Mouse (Mus musculus): ENCODE measurements around the gene Spryd7. TPM values are rescaled to one million over a fixed set of nuclear protein-coding genes. Genes with fewer than 3 reads are reported as not detected.
"Not testable (repeated sequence)": the region's sequence is repeated elsewhere in the genome, so short reads cannot be mapped to it uniquely, and the experiment has no call there.

The Spryd7 gene
- 10 to 100 TPM; 41.4 to 41.7 TPM for total RNA-seq (2021)

DNA sequence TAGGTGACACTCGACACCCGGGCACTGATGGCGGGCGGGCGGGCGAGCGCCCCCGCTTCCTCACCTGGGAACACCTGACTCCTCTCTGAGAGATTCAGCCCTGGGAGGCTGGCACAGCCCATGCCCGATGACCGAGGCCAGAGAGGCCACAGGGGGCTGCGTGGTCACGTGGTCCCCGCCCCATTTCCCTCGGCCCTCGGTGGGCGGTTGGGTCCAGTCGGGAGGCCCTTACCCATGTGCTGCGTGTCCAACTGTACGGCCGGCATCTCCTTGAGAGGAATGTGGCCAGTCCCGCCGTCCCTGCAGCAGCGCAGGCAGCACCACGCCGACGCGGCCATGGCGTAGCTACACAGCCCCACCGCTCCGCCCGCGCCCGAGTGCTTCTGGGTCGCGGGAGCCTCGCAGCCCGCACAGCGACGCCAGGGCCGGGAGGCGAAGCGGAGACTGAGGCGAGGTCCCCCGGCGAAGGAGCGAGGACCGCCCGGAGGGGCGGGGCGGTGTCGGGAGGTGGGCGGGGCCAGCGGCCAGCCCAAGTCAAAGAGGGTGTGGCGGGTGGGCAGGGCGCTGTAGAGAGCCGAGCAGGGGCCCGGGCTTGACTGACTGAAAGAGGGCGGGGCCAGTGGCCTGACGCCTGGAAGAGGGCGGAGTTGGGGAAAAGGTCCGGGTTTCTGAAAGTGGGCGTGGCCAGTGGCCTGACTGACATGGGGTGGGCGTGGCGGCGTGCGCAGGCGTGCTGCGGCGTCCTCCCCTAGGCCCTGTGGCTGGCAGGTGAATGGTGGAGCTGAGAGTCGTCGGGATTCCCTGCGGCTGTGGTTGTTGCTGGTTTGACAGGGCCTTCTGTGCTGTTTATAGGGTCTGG lies at the start of gene Spryd7:
Gene Spryd7, minus strand, starts transcription at position 598 of the 859 bp plus-strand sequence.
- intact Hi-C loops (cut with DNase I) = no loop called here

DNA sequence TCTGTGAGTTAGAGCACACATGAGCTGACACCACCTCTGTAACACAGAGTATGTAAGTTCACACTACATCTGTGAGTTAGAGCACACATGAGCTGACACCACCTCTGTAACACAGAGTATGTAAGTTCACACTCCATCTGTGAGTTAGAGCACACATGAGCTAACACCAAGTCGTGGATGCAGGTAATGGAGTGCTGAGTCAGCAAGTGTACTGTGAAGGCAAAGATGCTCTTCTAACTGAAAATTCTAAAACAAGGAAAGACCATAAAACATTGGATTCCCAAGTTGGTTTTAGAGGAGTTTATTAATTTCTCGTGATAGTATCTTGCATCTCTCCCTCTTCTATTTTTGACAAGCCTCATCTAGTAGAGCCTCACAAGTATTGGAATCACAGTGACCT lies 49.4 kb upstream of the Spryd7 start:
- intact Hi-C loops (cut with DNase I); DNase-seq: not testable (repeated sequence)

More for the DNA sequence above, at the start of gene Spryd7:
- DNase-seq = peak; percentile 99

DNA sequence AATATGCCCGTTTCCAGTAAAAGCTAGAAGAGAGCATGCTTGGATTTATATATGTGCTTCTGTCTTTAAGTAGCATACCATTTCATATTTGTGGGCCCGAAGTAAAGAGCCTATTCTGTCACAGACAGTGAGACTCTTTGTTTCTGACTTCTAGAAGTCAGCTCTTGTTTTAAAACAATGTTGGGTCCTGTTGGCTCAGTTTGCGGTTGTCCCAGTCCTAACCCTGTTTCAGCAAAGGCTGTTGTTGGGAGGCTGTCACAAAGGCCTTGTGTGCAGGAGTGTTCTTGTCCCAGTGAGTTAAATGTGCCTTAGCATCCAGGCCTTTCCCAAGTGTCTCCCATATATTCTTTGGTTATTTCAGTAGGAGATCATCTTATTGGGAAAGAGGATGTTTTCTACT lies 47.4 kb upstream of the Spryd7 start:
- intact Hi-C loops (cut with DNase I) = no loop called here
- no peak for DNase-seq

DNA sequence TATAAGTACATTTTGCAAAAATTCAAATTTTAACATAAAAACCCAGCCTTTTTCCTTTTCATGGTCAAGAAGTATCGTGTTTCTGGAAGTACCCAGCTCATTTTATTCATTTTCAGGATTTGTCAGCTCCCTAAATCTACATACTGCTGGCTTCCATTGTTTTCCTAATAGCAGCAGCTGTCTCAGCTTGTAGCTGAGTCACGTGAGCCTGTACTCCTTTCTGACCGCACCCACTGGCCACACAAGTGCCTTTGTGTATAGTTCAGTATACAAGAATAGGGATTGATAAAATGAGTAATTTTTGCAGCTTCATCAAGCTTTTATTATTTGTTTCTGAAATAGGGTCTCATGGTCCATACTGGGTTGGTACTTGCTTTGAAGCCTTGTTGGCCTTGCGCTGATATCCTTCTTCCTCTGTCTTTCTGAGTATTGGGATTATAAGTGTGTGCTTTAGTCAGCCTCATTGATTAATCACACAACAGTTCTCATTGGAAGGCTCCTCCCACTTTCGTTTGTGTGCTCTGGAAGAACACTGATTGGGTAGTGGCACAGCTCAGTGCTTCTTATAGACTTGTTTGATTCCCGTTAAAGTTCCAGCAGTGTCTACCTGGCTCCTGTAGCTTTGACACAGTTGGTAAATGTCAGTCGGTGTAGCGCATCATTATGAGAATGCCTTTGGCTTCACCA lies 46.5 kb upstream of the Spryd7 start:
- DNase-seq = no peak
- intact Hi-C loops (cut with DNase I) = no loop called here

DNA sequence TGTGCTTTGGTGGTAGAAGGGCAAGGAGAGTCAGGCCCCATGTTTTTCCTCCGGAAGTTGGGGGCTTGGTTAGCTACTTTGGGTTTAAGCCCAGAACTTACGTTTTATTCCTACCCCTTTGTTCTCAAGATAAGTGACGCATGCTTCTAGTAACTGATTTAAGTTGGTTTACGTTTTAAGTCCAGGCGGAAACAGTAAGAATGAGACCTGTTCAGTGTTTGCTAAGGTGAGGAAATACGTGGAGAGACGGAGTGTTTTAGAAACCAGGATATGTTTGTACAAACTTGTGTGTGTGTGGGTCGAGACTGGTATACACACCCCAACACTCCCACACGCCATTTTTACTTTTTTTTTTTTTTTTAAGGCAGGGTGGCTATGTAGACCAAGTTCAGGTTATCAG lies 44.7 kb upstream of the Spryd7 start:
- intact Hi-C loops (cut with DNase I) = no loop called here
- no peak for DNase-seq

DNA sequence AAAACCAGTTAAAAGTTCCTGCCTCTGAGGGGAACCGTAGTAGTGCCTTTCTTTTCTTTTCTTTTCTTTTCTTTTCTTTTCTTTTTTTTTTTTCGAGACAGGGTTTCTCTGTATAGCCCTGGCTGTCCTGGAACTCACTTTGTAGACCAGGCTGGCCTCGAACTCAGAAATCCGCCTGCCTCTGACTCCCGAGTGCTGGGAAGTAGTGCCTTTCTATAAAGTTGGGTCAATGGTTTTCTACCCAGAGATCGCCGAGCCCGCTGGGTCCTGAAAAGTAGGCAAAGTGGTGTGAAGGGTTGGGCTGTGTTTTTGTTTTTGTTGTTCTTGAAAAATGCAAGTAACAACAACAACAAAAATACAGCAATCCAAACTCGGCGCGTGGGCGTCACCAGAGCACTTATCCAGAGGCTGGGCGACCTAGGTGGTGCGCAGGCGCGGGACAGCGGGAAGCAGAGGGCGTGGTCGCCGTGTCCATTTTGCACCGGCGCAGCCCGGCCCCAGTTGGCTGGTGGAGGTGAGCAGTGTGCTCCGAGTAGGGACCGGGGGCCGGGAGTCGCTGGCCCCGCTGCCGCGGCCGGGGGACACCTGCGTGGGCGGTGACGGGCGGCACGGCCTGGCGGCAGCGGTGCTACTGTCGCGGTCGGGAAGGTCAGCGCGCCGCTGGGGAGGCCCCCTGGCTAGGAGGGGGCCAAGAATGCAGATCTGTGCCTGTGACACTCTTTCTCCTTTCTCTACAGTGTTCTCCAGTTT lies 42.5 kb upstream of the Spryd7 start:
- DNase-seq = peak; percentile 91
- intact Hi-C loops (cut with DNase I) = no loop called here

DNA sequence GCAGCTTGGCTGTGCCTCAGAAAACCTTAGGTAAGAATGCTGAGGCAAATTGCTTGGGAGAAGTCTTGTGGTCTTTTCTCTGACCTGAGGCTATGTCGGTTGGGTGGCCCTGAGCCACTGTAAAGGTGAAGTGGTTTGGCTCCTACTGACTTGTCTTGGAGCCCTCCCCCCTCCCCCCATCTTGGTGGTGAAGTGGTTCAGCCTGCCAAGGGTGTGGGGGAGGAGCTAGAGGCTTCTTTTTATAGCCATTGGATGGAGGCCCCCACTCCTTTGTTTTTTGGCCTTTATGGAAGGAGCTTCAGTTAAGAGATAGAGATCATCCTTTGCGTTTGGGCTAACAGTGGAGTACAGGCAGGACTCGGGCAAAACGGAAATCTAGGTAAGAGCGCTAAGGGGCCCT lies 41.3 kb upstream of the Spryd7 start, which contains the start of gene Trim13:
Gene Trim13, plus strand, starts transcription at position 280 of the 400 bp plus-strand sequence.
- intact Hi-C loops (cut with DNase I) = no loop called here
- DNase-seq = no peak

DNA sequence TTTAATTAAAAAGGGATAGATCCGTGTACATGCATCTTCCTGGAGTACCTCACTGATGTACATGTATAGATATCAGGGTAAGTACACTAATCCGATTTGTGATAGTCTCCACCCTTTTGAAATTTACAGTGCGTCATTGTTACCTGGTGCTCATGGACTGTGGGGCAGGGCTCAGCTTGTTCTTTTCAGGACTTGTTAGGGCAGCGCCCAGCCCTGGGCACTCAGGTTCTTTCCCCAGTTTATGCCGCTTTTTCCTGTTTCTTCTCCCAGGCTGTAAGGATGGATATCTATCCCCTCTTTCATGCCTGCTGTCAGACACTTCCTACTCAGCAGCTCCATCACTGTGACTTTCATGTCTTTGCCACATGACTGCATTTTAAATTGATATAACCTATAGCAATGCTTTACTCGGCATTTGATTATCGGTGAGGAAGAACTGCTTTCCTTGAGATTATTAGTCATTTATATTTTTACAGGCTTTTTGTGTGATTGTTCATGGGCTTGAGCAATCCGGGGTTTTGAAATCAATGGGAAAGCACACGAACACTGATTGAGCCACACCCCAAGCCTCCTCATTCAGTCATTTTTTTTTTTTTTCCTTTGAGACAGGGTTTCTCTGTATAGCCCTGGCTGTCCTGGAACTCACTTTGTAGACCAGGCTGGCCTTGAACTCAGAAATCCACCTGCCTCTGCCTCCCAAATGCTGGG lies 40.2 kb upstream of the Spryd7 start:
- intact Hi-C loops (cut with DNase I) = no loop called here
- no peak for DNase-seq

DNA sequence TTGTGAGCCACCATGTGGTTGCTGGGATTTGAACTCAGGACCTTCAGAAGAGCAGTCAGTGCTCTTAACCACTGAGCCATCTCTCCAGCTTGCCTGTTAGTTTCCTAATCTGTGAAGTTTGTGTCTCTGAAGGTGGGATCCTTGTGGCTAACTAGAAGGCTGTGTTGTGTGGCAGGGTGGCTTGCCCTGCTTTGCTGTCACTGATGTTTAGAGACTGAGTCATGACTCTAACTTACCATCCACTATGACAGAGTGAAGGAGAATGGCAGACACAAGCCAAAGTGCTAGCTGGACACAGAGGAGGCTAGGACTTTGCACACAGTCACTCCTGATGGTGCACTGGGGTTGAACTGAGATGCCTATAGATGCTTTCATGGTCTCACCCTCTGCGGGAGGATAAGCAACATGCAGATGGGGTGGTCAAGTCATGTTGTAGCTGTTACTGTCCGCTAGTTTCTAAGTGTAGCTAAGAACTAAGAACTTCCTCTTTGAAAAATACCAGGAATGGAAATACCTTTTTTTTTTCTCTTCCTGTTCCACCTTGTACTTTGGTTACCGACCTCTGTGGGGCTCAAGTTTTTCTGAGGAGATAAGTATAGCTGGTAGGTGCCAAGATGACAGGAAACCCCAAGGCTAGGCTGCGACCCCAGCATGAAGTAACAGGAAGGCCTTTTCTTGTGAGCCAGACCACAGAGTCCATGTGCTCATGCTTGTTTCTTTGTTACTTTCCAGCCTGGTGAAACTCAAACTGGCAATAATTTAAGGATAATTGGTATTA lies 32.8 kb upstream of the Spryd7 start:
- DNase-seq = no peak
- intact Hi-C loops (cut with DNase I) = no loop called here

DNA sequence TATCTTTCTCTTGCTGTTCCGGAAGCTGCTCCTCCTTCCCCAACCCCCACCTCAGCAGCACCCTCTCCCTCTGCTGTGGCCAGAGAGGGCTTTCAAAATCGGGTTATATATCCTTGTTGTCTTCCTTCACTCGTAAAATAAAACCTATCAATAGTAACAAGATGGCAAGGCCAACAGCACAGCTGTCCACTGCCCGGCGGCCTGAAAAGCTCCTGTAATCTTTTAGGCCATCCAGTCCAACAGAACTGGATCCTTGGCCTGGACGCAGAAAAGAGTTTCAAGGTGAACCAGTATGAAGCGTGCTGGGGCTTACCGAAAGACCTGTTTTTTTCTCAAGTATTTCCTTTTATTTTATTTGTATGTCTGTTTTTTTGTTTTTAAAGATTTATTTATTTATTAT lies 19.3 kb upstream of the Spryd7 start:
- intact Hi-C loops (cut with DNase I) = no loop called here
- DNase-seq = no peak

DNA sequence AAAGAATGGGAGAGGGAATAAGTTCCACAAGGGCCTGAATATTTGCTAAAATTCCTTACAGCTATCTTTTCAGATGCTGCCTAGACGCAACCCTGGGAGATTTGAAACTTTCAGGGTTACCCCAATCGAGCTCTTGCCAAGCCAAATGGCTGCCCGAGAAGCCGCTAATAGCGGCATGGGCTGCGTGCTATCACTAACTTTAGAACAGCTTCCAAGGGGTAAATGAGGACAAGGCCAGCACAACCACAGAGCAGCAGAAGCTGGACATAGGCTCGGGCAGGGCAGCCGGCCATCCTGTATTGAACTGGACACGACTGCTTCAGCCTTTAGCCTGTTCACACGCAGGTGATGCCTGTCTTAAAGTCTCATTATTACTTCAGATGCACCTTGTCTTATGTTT lies 18.4 kb upstream of the Spryd7 start:
- intact Hi-C loops (cut with DNase I) = no loop called here

DNA sequence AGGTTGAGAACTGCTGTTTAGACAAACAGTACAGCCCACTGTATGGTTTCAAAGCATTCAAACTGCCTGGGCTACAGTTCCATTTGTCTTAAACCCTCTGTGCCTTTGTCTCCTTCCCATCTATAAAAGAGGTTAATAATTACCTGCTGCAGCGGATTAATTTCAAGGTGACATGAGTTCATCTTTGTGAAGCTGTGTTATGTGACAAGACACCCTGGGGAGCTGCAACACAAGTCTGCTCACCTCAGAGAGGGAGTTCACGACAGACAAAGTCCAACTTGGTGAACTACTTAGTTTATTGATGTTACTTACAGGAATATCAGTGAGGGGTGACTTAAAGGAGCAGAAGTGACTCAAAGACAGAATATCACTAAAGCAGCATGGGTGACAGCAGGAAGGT lies 15.4 kb upstream of the Spryd7 start:
- no peak for DNase-seq
- intact Hi-C loops (cut with DNase I) = loop anchor here (5.0 kb wide), 1 partner anchor 885 kb away; the partner anchor contains the start of gene Gucy1b2

More for the DNA sequence above, 18.4 kb upstream of the Spryd7 start:
- DNase-seq = no peak

DNA sequence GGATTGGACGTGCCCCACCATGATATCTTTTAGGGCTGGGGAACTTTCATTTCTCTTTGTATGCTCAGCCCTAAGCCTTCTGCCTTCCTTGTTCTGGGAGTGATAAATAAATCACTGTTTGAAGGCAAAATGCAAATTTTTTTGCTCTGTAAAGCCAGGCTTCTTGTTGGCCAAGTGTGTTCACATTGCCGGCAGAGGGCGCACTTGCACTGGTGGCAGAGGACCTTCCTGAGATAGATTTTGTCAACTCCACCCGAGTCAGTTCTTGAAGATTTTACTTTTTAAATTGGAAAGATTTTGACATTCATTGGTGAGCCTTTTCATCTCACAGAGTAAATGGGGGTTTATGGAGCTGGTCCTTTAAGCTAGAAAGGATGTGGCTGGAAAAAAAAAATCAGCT lies 14.7 kb upstream of the Spryd7 start:
- DNase-seq = peak; percentile 89
- intact Hi-C loops (cut with DNase I) = loop anchor here (5.0 kb wide), 1 partner anchor 886 kb away; the partner anchor contains the start of gene Gucy1b2

DNA sequence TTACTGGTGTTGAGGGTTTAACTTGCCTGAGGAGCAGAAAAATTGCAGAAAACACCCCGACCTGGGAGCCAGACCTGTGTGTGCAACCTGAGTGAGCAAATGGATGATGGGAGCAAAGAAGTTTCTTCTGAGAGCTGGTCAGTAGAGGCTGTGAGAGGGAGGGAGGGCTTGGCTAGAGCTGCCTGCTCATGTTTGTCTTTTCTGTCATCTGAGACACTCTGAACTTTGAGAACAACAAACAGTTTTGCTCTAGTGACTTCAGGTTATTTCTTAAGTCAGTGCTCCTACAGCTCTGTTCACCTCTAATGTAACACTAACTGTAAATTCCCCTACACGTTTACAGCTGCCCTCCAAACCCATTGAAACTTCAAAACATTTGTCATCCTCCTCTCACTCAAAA lies 12.7 kb upstream of the Spryd7 start:
- no peak for DNase-seq
- intact Hi-C loops (cut with DNase I) = no loop called here

DNA sequence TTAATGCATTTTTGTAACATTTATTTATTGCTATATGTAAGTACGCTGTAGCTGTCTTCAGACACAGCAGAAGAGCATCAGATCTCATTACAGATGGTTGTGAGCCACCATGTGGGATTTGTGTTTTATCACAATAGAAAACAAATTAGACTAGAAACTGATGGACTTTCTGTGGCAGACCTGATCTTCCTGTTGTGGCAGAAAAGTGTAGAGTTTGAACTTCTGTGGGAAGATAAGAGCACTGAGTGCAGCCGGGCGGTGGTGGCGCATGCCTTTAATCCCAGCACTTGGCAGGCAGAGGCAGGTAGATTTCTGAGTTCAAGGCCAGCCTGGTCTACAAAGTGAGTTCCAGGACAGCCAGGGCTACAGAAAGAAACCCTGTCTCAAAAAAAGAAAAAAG lies 9.5 kb upstream of the Spryd7 start:
- intact Hi-C loops (cut with DNase I); DNase-seq: not testable (repeated sequence)

DNA sequence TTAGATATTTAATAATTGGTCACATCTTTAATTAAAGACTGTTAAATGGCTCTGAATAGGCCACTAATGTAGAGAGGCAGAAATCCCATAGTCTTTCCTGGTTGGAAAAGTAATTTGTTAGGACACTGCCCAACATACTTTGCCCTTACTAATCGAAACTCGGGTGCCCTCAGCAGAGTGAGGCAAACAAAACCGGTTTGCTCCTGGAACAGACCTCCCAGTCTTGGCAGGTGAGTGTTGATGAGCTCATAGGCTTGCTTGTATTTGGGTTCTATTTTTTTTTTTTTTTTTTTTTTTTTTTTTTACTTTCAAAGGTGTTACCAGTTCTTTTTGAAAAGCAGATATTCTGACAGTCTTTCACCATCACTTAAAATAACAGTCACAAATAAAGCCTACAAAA lies 3.2 kb upstream of the Spryd7 start:
- no peak for DNase-seq
- intact Hi-C loops (cut with DNase I) = no loop called here

DNA sequence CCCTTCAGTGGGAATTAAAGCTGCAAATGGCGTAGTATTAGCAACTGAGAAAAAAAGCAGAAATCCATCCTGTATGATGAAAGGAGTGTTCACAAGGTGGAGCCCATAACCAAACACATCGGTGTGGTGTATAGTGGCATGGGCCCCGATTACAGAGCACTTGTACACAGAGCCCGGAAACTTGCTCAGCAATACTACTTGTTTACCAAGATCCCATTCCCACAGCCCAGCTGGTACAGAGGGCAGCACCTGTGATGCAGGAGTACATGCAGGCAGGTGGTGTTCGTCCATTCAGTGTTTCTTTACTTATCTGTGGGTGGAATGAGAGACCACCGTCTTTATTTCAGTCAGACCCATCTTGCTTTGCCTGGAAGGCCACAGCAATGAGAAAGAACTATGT lies 2.2 kb upstream of the Spryd7 start:
- no peak for DNase-seq
- intact Hi-C loops (cut with DNase I) = no loop called here

DNA sequence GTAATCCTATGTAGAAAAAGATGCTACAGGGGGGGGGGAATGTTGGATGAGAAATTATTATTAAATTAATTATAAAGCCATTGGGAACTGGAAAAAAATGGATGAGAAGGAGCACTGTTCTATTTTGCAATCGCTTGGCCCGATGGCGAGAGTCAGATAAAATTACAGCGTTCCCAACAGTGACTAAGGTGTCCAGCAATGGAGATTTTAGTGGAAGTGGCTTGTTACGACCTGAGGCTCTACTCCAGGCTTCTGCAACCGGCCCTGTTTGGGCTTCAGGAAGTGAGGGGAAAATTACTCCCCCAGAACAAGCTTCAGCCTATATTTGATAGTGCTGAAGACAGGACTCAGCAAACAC lies 776 bp downstream of the Spryd7 start:
- DNase-seq = no peak
- intact Hi-C loops (cut with DNase I) = no loop called here

DNA sequence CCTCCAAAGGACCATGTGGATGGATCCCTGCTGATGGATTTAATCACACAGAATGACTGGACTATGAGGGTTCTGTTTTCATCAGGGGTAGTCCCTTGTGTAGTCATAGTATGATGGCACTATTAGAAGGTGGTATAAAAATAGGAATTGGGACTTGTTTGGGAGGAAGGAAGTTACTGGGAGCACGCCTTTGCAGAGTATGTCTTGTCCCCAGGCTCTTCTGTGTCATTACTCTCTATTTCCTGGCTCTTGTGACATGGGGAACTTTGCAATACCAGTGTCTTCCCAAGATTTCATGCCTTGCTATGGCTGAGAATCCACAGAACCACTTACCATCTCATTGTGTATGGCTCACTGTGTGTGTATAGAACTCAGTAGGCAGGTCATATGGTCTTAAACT lies 8.1 kb downstream of the Spryd7 start:
- no peak for DNase-seq
- intact Hi-C loops (cut with DNase I) = no loop called here

DNA sequence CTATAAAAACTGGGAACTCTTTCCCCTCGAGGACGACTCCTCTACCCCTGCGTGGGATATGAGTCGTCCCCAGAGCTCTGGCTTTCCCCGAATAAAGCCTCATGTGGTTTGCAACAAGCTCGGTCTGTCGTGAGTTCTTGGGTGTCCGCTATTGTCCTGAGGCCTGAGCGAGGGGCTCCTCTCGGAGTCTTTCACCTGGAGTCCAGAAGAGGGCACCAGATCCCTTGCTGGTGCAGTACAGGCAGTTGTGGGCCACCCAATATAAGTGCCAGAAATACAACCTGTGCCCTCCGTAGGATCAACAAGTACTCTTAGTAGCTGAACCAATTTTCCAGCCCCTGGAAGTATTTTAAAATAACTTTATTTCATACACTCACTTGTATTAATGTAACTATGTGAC lies 18.9 kb downstream of the Spryd7 start:
- intact Hi-C loops (cut with DNase I) = not testable (repeated sequence)

More for the DNA sequence above, 18.9 kb downstream of the Spryd7 start:
- DNase-seq = not testable (repeated sequence)

Measured in left cerebral cortex, postnatal 4 days (tissue).